Mouse (Mus musculus) embryonic fibroblast, embryonic 13.5 days (primary cell): ENCODE data around the gene Lrrc8a.

Experiments used
- CTCF ChIP-seq: IDR thresholded peaks from 2 replicates; pipeline ENCODE4 v1.5.1; 2011; ENCODE audit warnings: mild to moderate bottlenecking, control low read depth, low read length, moderate library complexity, borderline replicate concordance; ENCODE audit not compliant: insufficient read depth
- POLR2A ChIP-seq: IDR thresholded peaks from 2 replicates; pipeline ENCODE4 v1.6.1; 2011; ENCODE audit warnings: low read depth, mild to moderate bottlenecking, control low read depth, low read length, moderate library complexity

DNA sequence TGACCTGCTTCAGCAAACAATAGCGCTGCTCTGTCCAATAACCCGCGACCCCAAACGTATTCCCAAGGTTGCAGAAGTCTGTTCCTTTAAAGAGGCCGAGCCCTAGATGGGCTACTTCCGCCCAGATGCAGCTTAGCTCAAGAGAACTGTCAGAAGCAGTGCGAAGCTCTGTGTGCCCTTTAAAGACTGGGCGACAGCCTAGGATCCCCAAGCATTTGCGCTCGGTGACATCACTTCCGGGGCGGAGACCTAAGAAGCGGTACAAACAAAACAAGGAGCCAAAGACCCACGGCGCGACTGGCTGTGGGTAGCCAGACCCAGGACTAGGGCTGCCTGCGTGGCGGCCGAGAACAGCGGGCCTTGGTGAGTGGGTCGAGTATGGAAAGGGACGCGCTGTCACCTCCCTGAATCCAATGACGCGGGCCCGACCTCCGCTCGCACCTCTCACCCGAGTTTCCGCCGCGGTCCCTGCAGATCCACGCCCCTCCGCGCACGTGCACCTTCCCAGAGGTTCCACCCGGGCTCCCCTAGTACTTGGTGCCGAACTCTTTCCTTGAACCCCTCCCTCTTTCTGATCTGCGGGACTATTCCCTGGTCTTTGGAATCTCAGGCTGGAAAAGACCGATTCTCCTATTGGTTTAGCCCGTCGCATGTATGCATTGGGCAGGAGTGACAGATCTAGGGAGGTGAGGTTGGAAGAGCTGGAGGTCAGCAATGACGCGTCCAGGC is 31.7 kb upstream of the Lrrc8a start, which contains the start of gene Kyat1:
- peak; percentile 80 for TF ChIP-seq POLR2A
- TF ChIP-seq CTCF: no peak
